Mouse (Mus musculus): ENCODE data around the gene Mylpf.

DNA sequence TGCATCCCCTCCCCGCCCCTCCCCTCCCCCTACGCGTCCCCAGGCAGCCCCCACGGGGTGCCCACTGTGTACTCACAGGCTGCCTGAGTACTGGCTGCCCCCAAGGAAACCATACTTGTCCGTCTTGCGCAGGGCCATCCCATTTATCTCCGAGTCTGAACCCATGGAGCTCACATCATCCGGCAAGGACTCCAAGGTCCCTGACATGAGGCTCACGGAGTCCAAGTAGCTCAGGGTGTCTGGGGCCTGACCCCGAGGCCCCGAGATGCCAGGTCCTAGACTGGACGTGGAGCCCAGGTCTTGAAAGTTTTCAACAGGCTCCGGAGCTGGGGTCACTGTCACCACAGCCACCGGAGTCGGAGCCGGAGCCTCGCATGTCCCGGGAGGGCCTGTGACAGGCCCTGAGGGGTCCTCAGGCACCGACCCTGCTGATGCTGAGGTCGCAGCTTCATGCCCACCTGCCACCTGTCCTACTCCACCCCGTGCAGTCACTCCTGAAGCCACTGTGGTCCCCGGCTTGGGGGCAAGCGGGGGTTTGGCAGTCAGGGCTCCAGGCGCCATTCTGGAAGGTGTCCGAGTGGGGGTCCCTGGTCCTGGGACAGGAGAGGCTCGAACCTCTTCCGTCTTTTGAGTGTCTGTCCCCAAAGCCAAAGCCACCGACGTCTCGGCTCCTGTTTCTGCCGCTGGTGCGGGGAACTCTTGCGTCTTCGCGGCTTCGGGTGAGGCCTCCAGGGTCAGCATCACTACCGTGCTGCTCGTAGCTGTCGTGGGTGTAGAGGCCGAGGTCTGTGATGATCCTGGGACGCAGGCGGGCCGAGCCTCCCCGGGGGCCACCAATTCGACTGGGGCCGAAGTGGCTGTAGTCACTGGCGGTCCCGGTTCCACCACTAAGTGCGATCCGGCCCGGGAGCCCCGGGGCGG is 1.1 kb upstream of the Mylpf start:
- no peak for TF ChIP-seq E2F4 (IDR thresholded peaks at IDR 0.05; ENCODE audit: insufficient read depth)
- TF ChIP-seq POLR2A (IDR thresholded peaks at IDR 0.05; ENCODE audit: insufficient read length, low read depth): no peak
- no peak for TF ChIP-seq TCF12 (IDR thresholded peaks at IDR 0.05; ENCODE audit: insufficient read depth, poor library complexity, severe bottlenecking)
- no peak for TF ChIP-seq USF1 (IDR thresholded peaks at IDR 0.05; ENCODE audit: low read depth)
- TF ChIP-seq REST (IDR thresholded peaks at IDR 0.05; ENCODE audit: insufficient read depth, insufficient read length): no peak
- TF ChIP-seq MYOD1 (IDR thresholded peaks at IDR 0.05; ENCODE audit: control insufficient read depth in 1 of 3, insufficient read length in 2 of 3, low read depth in 2 of 3): peak in 1 of 3 experiments; percentile 23
- TF ChIP-seq POLR2AphosphoS2 (IDR thresholded peaks at IDR 0.05; ENCODE audit: insufficient read length, low read depth): no peak
- no peak for TF ChIP-seq CEBPB (IDR thresholded peaks at IDR 0.05; ENCODE audit: insufficient read depth, poor library complexity, severe bottlenecking)
- no peak for TF ChIP-seq TCF3 (IDR thresholded peaks at IDR 0.05; ENCODE audit: insufficient read length, low read depth)
- TF ChIP-seq MYOG (IDR thresholded peaks at IDR 0.05; ENCODE audit: control insufficient read depth in 1 of 3, insufficient read depth in 1 of 3, insufficient read length in 2 of 3, low read depth in 2 of 3): peak in 1 of 3 experiments; percentile 1

Measured in myocyte (in vitro differentiated cells).